Mouse (Mus musculus) hindbrain, embryonic 13.5 days (tissue): Measurements from ENCODE around the gene Axl. TPM values are rescaled to one million over a fixed set of nuclear protein-coding genes. Genes with fewer than 3 reads are reported as not detected.
A peak's percentile ranks its signal among the peaks of the same experiment; 100 is the strongest.

ENCODE experiments used
- ATAC-seq: fragments of 200-750 bp; cut with Nextera tagmentation; 2 replicates; pipeline ENCODE4 v1.8.0; 2017; ENCODE audit warnings: moderate TSS enrichment; ENCODE audit not compliant: low FRiP score
- H3K27ac ChIP-seq: fragments of 300-500 bp; sonication (generic); 2 replicates; pipeline ENCODE4 v1.5.1; 2015; ENCODE audit warnings: inconsistent platforms, mild to moderate bottlenecking, moderate library complexity
- H3K27me3 ChIP-seq: fragments of 300-500 bp; sonication (generic); 2 replicates; pipeline ENCODE4 v1.6.1; 2015; ENCODE audit warnings: mild to moderate bottlenecking, inconsistent platforms
- H3K36me3 ChIP-seq: fragments of 300-500 bp; sonication (generic); 2 replicates; pipeline ENCODE4 v1.6.1; 2015; ENCODE audit warnings: mild to moderate bottlenecking, inconsistent platforms
- H3K4me1 ChIP-seq: fragments of 300-500 bp; sonication (generic); replicated peaks from 2 replicates; pipeline ENCODE4 v1.6.1; 2015; ENCODE audit warnings: inconsistent platforms
- H3K4me2 ChIP-seq: fragments of 300-500 bp; sonication (generic); 2 replicates; pipeline ENCODE4 v1.6.1; 2015; ENCODE audit warnings: inconsistent platforms, mild to moderate bottlenecking, moderate library complexity
- H3K4me3 ChIP-seq: fragments of 300-500 bp; sonication (generic); 2 replicates; pipeline ENCODE4 v1.5.1; 2015; ENCODE audit warnings: mild to moderate bottlenecking, inconsistent platforms
- H3K9ac ChIP-seq: fragments of 300-500 bp; sonication (generic); 2 replicates; pipeline ENCODE4 v1.6.1; 2015; ENCODE audit warnings: mild to moderate bottlenecking, inconsistent platforms
- H3K9me3 ChIP-seq: fragments of 300-500 bp; sonication (generic); 2 replicates; pipeline ENCODE4 v1.6.1; 2016; ENCODE audit warnings: inconsistent platforms
- WGBS: fragments of 180-500 bp; shearing (Covaris S2); methylation state at CpG from one replicate; pipeline ENCODE4 v1.1.7; 2015; 5-methylcytosine and 5-hydroxymethylcytosine counted together
- microRNA-seq: library from miRNA; unstranded; fragments of <30 nt; microRNA quantifications from one replicate; pipeline ENCODE4, GENCODE M21; 2016
- polyA plus RNA-seq: library from polyadenylated mRNA; unstranded; fragments of >200 nt; fragmentation: Nextera tagmentation; extraction: Ambion mirVana; gene quantifications from 2 replicates; pipeline ENCODE4 v1.2.1, GENCODE M21; 2015

Axl gene
- polyA plus RNA-seq, 1 experiment from 2014 or later = 21.9 TPM

- no peaks in the 10 kb centered on the region for H3K9me3 ChIP-seq
- no peak overlapping the region for H3K4me3 ChIP-seq
- ATAC-seq = no peak
- peaks cover 34% of the 10 kb centered on the region for H3K4me1 ChIP-seq
- 96% methylated on average over 22 of the region's 22 CpGs for WGBS
- H3K36me3 ChIP-seq = peaks cover 57% of the 10 kb centered on the region
- no peak overlapping the region for H3K27ac ChIP-seq
- H3K27me3 ChIP-seq = no peaks in the 10 kb centered on the region
- H3K9ac ChIP-seq = no peak overlapping the region
- H3K4me2 ChIP-seq = no peak overlapping the region
Measured at GRCm38 (mm10) chr7:25715731-25716271, 72.7 kb downstream of the Axl start.

- H3K4me1 ChIP-seq = peaks cover 43% of the 10 kb centered on the region
- H3K27ac ChIP-seq = no peak overlapping the region
- no peak overlapping the region for H3K4me2 ChIP-seq
- no peaks in the 10 kb centered on the region for H3K27me3 ChIP-seq
- H3K4me3 ChIP-seq = no peak overlapping the region
- H3K9me3 ChIP-seq = no peaks in the 10 kb centered on the region
- WGBS = 97% methylated on average over 8 of the region's 8 CpGs
- ATAC-seq = no peak
- peaks cover 52% of the 10 kb centered on the region for H3K36me3 ChIP-seq
- H3K9ac ChIP-seq = no peak overlapping the region
Measured at GRCm38 (mm10) chr7:25714581-25714980, 73.9 kb downstream of the Axl start.

GRCm38 (mm10) chr7:25712801-25713200 lies 75.7 kb downstream of the Axl start:
- Histone ChIP-seq H3K9me3 (no peaks in the 10 kb centered on the region), H3K27ac (no peak overlapping the region), H3K27me3 (no peaks in the 10 kb centered on the region), H3K4me2 (no peak overlapping the region), H3K36me3 (peaks cover 52% of the 10 kb centered on the region), H3K4me1 (peaks cover 32% of the 10 kb centered on the region), H3K9ac (no peak overlapping the region), H3K4me3 (no peak overlapping the region)
- WGBS = 92% methylated on average over 9 of the region's 9 CpGs
- no peak for ATAC-seq

- Histone ChIP-seq H3K4me2 (no peak overlapping the region), H3K36me3 (peaks cover 49% of the 10 kb centered on the region), H3K9me3 (no peaks in the 10 kb centered on the region), H3K4me1 (peaks cover 28% of the 10 kb centered on the region), H3K27me3 (no peaks in the 10 kb centered on the region), H3K9ac (no peak overlapping the region), H3K4me3 (no peak overlapping the region), H3K27ac (peak overlapping the region; percentile 30; the same call in 1 of the 2 replicates)
- WGBS = 29% methylated on average over 7 of the region's 7 CpGs
- ATAC-seq = no peak
Measured at GRCm38 (mm10) chr7:25711731-25712197, 76.7 kb downstream of the Axl start.

GRCm38 (mm10) chr7:25711165-25711564 lies 77.3 kb downstream of the Axl start:
- 0 out of 2 replicates have a peak, but pooled peaks have one; percentile 22 for ATAC-seq
- H3K4me3 ChIP-seq = no peak overlapping the region
- WGBS = 63% methylated on average over 5 of the region's 5 CpGs

GRCm38 (mm10) chr7:25710519-25711130 lies 77.9 kb downstream of the Axl start:
- Histone ChIP-seq H3K4me2 (peak overlapping the region; percentile 23; the same call in 1 of the 2 replicates), H3K36me3 (peaks cover 39% of the 10 kb centered on the region), H3K9me3 (no peaks in the 10 kb centered on the region), H3K4me1 (peaks cover 28% of the 10 kb centered on the region), H3K4me3 (no peak overlapping the region), H3K27me3 (peaks cover 7% of the 10 kb centered on the region; the same call in 1 of the 2 replicates), H3K27ac (no peak overlapping the region; the same call in 1 of the 2 replicates), H3K9ac (peak overlapping the region; percentile 60)
- peak; percentile 52 for ATAC-seq
- WGBS = 9% methylated on average over 7 of the region's 7 CpGs

More at GRCm38 (mm10) chr7:25711165-25711564, 77.3 kb downstream of the Axl start:
- Histone ChIP-seq H3K27ac (peak overlapping the region; percentile 30; the same call in 1 of the 2 replicates), H3K4me2 (no peak overlapping the region), H3K4me1 (peaks cover 28% of the 10 kb centered on the region), H3K27me3 (peaks cover 2% of the 10 kb centered on the region; the same call in 1 of the 2 replicates), H3K9me3 (no peaks in the 10 kb centered on the region), H3K9ac (no peak overlapping the region; the same call in 1 of the 2 replicates), H3K36me3 (peaks cover 44% of the 10 kb centered on the region)

GRCm38 (mm10) chr7:25709961-25710360 lies 78.5 kb downstream of the Axl start:
- Histone ChIP-seq H3K4me3 (no peak overlapping the region), H3K27ac (no peak overlapping the region), H3K4me1 (peaks cover 33% of the 10 kb centered on the region), H3K9me3 (no peaks in the 10 kb centered on the region), H3K27me3 (peaks cover 11% of the 10 kb centered on the region; the same call in 1 of the 2 replicates), H3K9ac (peak overlapping the region; percentile 60), H3K36me3 (peaks cover 33% of the 10 kb centered on the region), H3K4me2 (peak overlapping the region; percentile 23)
- no peak for ATAC-seq
- WGBS = 18% methylated on average over 12 of the region's 12 CpGs

- WGBS = 65% methylated on average over 15 of the region's 15 CpGs
- H3K4me3 ChIP-seq = no peak overlapping the region
- peaks cover 48% of the 10 kb centered on the region for H3K4me1 ChIP-seq
- H3K9ac ChIP-seq = no peak overlapping the region
- H3K27me3 ChIP-seq = peaks cover 25% of the 10 kb centered on the region; the same call in 1 of the 2 replicates
- no peak overlapping the region for H3K4me2 ChIP-seq
- H3K36me3 ChIP-seq = peaks cover 10% of the 10 kb centered on the region
- H3K9me3 ChIP-seq = no peaks in the 10 kb centered on the region
- H3K27ac ChIP-seq = peak overlapping the region; percentile 30; the same call in 1 of the 2 replicates
- ATAC-seq = no peak
Measured at GRCm38 (mm10) chr7:25707581-25708292, 80.8 kb downstream of the Axl start.

Small RNAs within 50 kb of the gene (microRNA-seq; reads per million reads assigned to microRNA genes)
- gene Gm24865 = not detected

Other genes starting within 250 kb of the Axl start
- gene Ceacam2, start 248.8 kb downstream of the Axl start, polyA plus RNA-seq = 0.12 and 0.16 TPM in 2 replicates
- not detected in 2 replicates for gene Erich4, start 172.8 kb downstream of the Axl start, polyA plus RNA-seq
- gene Dmac2, start 169.3 kb downstream of the Axl start, polyA plus RNA-seq = 35.8 and 42.6 TPM in 2 replicates
- 1.0 and 1.2 TPM in 2 replicates for gene B3gnt8, start 162.1 kb downstream of the Axl start, polyA plus RNA-seq
- gene Bckdha, start 129.7 kb downstream of the Axl start, polyA plus RNA-seq = 46.3 and 49.2 TPM in 2 replicates
- 44.7 and 47.1 TPM in 2 replicates for gene Exosc5, start 129.5 kb downstream of the Axl start, polyA plus RNA-seq
- 15.6 and 16.3 TPM in 2 replicates for gene Tmem91, start 113.5 kb downstream of the Axl start, polyA plus RNA-seq
- 40.0 and 41.5 TPM in 2 replicates for gene B9d2, start 107.9 kb downstream of the Axl start, polyA plus RNA-seq
- 0.85 and 1.2 TPM in 2 replicates for gene Tgfb1, start 101.7 kb downstream of the Axl start, polyA plus RNA-seq
- 33.1 and 33.8 TPM in 2 replicates for gene Ccdc97, start 69.6 kb downstream of the Axl start, polyA plus RNA-seq
- 49.9 and 50.7 TPM in 2 replicates for gene Hnrnpul1, start 33.9 kb downstream of the Axl start, polyA plus RNA-seq
- 1.4 and 2.1 TPM in 2 replicates for gene Cyp2s1, start 28.2 kb upstream of the Axl start, polyA plus RNA-seq
- gene Cyp2b10, start 108.9 kb upstream of the Axl start, polyA plus RNA-seq = not detected in 2 replicates